In genomic region chr16:43539659-43540096, GRCm38 (mm10) we compare ENCODE assay signal across 9 mouse cellular contexts.
DNase-seq lines count a peak whose midpoint lies in the region; ATAC-seq lines count a peak whose summit lies in the region.
"Had no signal": no experiment of that assay in that cellular context is flagged by ENCODE, and none has a peak within 500 bp of the region (broad histone marks: within the 10 kb centered on the region; RNA-seq: fewer than 3 reads in every experiment).

No protein-coding gene starts in this region.

- no peak overlapping the region for H3K9ac ChIP-seq in kidney, embryonic 14.5 days (ENCODE audit: low read depth, low read length)
- no peak overlapping the region for H3K9ac ChIP-seq in embryonic facial prominence, embryonic 15.5 days
- no peak overlapping the region for H3K9ac ChIP-seq in lung, embryonic 15.5 days
- H3K9ac ChIP-seq: liver, embryonic 14.5 days had no signal

- H3K4me2 ChIP-seq in kidney, embryonic 14.5 days (replicated peaks; ENCODE audit: low read depth, low read length) = no peak overlapping the region
- H3K4me2 ChIP-seq in embryonic facial prominence, embryonic 15.5 days (replicated peaks) = no peak overlapping the region
- peak overlapping the region; percentile 16; the same call in 1 of the 2 replicates for H3K4me2 ChIP-seq in lung, embryonic 15.5 days

- no peak overlapping the region for H3K27ac ChIP-seq in kidney, embryonic 14.5 days (ENCODE audit: low read depth, low read length)
- peak overlapping the region; percentile 48; the same call in 1 of the 2 replicates for H3K27ac ChIP-seq in embryonic facial prominence, embryonic 15.5 days (replicated peaks)
- H3K27ac ChIP-seq in lung, embryonic 15.5 days = peak overlapping the region; percentile 51
- H3K27ac ChIP-seq: liver, embryonic 14.5 days had no signal

- no peaks in the 10 kb centered on the region for H3K4me1 ChIP-seq in kidney, embryonic 14.5 days (ENCODE audit: control insufficient read depth, insufficient read depth, low read length)
- H3K4me1 ChIP-seq in embryonic facial prominence, embryonic 15.5 days = peaks cover 7% of the 10 kb centered on the region; the same call in 1 of the 2 replicates
- H3K4me1 ChIP-seq in lung, embryonic 15.5 days = 0 out of 2 replicates have a peak, but pooled peaks cover 6% of the 10 kb centered on the region

- ATAC-seq in kidney, embryonic 14.5 days (ENCODE audit: low FRiP score, low TSS enrichment) = no peak
- ATAC-seq in embryonic facial prominence, embryonic 15.5 days (ENCODE audit: insufficient number of reproducible peaks, low FRiP score, low TSS enrichment, low read depth) = 0 out of 2 replicates have a peak, but pooled peaks have one; percentile 24
- ATAC-seq in lung, embryonic 15.5 days (ENCODE audit: borderline replicate concordance, extremely low read depth, low FRiP score, low TSS enrichment) = peak; percentile 52; the same call in 1 of the 2 replicates
- ATAC-seq in monocyte, adult 5-6 weeks (replicated peaks; ENCODE audit: insufficient number of reproducible peaks, low FRiP score, low TSS enrichment, poor library complexity, severe bottlenecking) = no peak

- WGBS in kidney, embryonic 14.5 days = 80% methylated on average over 12 of the region's 12 CpGs
- 64% methylated on average over 12 of the region's 12 CpGs for WGBS in embryonic facial prominence, embryonic 15.5 days
- 65% methylated on average over 12 of the region's 12 CpGs for WGBS in lung, embryonic 15.5 days

- H3K27me3 ChIP-seq in kidney, embryonic 14.5 days (ENCODE audit: control insufficient read depth, insufficient read depth, low read length) = no peaks in the 10 kb centered on the region
- H3K27me3 ChIP-seq in embryonic facial prominence, embryonic 15.5 days = no peaks in the 10 kb centered on the region
- H3K27me3 ChIP-seq in lung, embryonic 15.5 days = no peaks in the 10 kb centered on the region

- H3K9me3 ChIP-seq in kidney, embryonic 14.5 days (ENCODE audit: control insufficient read depth, low read length) = no peaks in the 10 kb centered on the region
- H3K9me3 ChIP-seq in embryonic facial prominence, embryonic 15.5 days (replicated peaks) = no peaks in the 10 kb centered on the region
- no peaks in the 10 kb centered on the region for H3K9me3 ChIP-seq in lung, embryonic 15.5 days

- H3K4me3 ChIP-seq in kidney, embryonic 14.5 days (ENCODE audit: low read length) = no peak overlapping the region
- no peak overlapping the region for H3K4me3 ChIP-seq in embryonic facial prominence, embryonic 15.5 days (replicated peaks)
- no peak overlapping the region for H3K4me3 ChIP-seq in lung, embryonic 15.5 days

- H3K36me3 ChIP-seq in kidney, embryonic 14.5 days (ENCODE audit: control insufficient read depth, insufficient read depth, low read length) = no peaks in the 10 kb centered on the region
- no peaks in the 10 kb centered on the region for H3K36me3 ChIP-seq in embryonic facial prominence, embryonic 15.5 days
- H3K36me3 ChIP-seq in lung, embryonic 15.5 days = no peaks in the 10 kb centered on the region

- DNase-seq in kidney, postnatal 10 days = peak; percentile 34
- DNase-seq in adipocyte (ENCODE audit: low spot score) = peak; percentile 67
- no peak for DNase-seq in urinary bladder, adult 2 months (ENCODE audit: low spot score)
- no peak for DNase-seq in yolk sac, embryonic 10.5 days (ENCODE audit: low spot score)

Comparison
In these comparisons a context has a peak if more than half of its experiments do, and no peak if none do; other contexts are left out.
1. DNase-seq: peak in kidney, postnatal 10 days (single experiment) and adipocyte (single experiment); none in urinary bladder, adult 2 months (single experiment) and yolk sac, embryonic 10.5 days (single experiment).
2. ATAC-seq: peak in embryonic facial prominence, embryonic 15.5 days (single experiment) and lung, embryonic 15.5 days (single experiment); none in kidney, embryonic 14.5 days (single experiment) and monocyte, adult 5-6 weeks (single experiment).